Mouse (Mus musculus): Measurements from ENCODE around the gene Lhx2.

The Lhx2 gene

GRCm38 (mm10) chr2:38338990-38339909 is at the start of gene Lhx2:
Gene Lhx2, plus strand, starts transcription at chr2:38339281.
- no peak for DNase-seq

GRCm38 (mm10) chr2:38291526-38291925 is 47.6 kb upstream of the Lhx2 start:
- DNase-seq: no peak

GRCm38 (mm10) chr2:38295939-38296338 is 43.1 kb upstream of the Lhx2 start:
- no peak for DNase-seq

GRCm38 (mm10) chr2:38300941-38301340 is 38.1 kb upstream of the Lhx2 start:
- no peak for DNase-seq

- DNase-seq: no peak
Measured at GRCm38 (mm10) chr2:38305152-38305551, 33.9 kb upstream of the Lhx2 start.

- DNase-seq: no peak
Measured at GRCm38 (mm10) chr2:38312921-38313320, 26.2 kb upstream of the Lhx2 start.

GRCm38 (mm10) chr2:38313399-38313798 is 25.7 kb upstream of the Lhx2 start:
- no peak for DNase-seq

- DNase-seq: no peak
Measured at GRCm38 (mm10) chr2:38319086-38319485, 20.0 kb upstream of the Lhx2 start.

GRCm38 (mm10) chr2:38320911-38321310 is 18.2 kb upstream of the Lhx2 start:
- DNase-seq: no peak

- DNase-seq: no peak
Measured at GRCm38 (mm10) chr2:38323380-38323779, 15.7 kb upstream of the Lhx2 start.

GRCm38 (mm10) chr2:38326671-38327070 is 12.4 kb upstream of the Lhx2 start:
- DNase-seq: no peak

- DNase-seq: no peak
Measured at GRCm38 (mm10) chr2:38333586-38334119, 5.4 kb upstream of the Lhx2 start.

- no peak for DNase-seq
Measured at GRCm38 (mm10) chr2:38336606-38337005, 2.5 kb upstream of the Lhx2 start.

- no peak for DNase-seq
Measured at GRCm38 (mm10) chr2:38337091-38337640, 1.9 kb upstream of the Lhx2 start.

GRCm38 (mm10) chr2:38337681-38338080 is 1.4 kb upstream of the Lhx2 start:
- DNase-seq: no peak

GRCm38 (mm10) chr2:38338348-38338932 is 641 bp upstream of the Lhx2 start:
- no peak for DNase-seq

GRCm38 (mm10) chr2:38339910-38340625 is 987 bp downstream of the Lhx2 start:
- DNase-seq: no peak

- no peak for DNase-seq
Measured at GRCm38 (mm10) chr2:38340626-38341200, 1.6 kb downstream of the Lhx2 start.

- DNase-seq: no peak
Measured at GRCm38 (mm10) chr2:38343573-38343972, 4.5 kb downstream of the Lhx2 start.

- DNase-seq: no peak
Measured at GRCm38 (mm10) chr2:38344727-38345126, 5.6 kb downstream of the Lhx2 start.

GRCm38 (mm10) chr2:38346417-38346816 is 7.3 kb downstream of the Lhx2 start:
- DNase-seq: no peak

- no peak for DNase-seq
Measured at GRCm38 (mm10) chr2:38346881-38347764, 8.0 kb downstream of the Lhx2 start.
